Mouse (Mus musculus) brain, embryonic 14.5 days (tissue): ENCODE measurements around the gene Inca1. TPM values are rescaled to one million over a fixed set of nuclear protein-coding genes. Genes with fewer than 3 reads are reported as not detected.
A peak's percentile ranks its signal among the peaks of the same experiment; 100 is the strongest.

Experiments
- DNase-seq: peaks from one replicate; pipeline ENCODE4 v3.0.0-alpha.2; 2011; ENCODE audit warnings: low read depth
- CTCF ChIP-seq: fragments of 200-500 bp; IDR thresholded peaks from 2 replicates; pipeline ENCODE4 v1.5.1; 2012; ENCODE audit warnings: inconsistent platforms, mild to moderate bottlenecking, moderate library complexity, borderline replicate concordance; ENCODE audit not compliant: insufficient read depth, insufficient read length; ENCODE audit errors: extremely low read depth
- POLR2A ChIP-seq: fragments of 200-500 bp; IDR thresholded peaks from 2 replicates; pipeline ENCODE4 v1.6.1; 2012; ENCODE audit warnings: mild to moderate bottlenecking, inconsistent platforms, borderline replicate concordance; ENCODE audit not compliant: poor library complexity, insufficient read depth, insufficient read length, severe bottlenecking; ENCODE audit errors: extremely low read depth
- polyA plus RNA-seq: library from polyadenylated mRNA; depleted of rRNA; stranded (reverse); fragments of >200 nt; gene quantifications from 2 replicates; pipeline ENCODE4 v1.2.3, GENCODE M21; 2012; rRNA removed

The Inca1 gene
- polyA plus RNA-seq, result 0.61 and 0.72 TPM in 2 replicates

DNA sequence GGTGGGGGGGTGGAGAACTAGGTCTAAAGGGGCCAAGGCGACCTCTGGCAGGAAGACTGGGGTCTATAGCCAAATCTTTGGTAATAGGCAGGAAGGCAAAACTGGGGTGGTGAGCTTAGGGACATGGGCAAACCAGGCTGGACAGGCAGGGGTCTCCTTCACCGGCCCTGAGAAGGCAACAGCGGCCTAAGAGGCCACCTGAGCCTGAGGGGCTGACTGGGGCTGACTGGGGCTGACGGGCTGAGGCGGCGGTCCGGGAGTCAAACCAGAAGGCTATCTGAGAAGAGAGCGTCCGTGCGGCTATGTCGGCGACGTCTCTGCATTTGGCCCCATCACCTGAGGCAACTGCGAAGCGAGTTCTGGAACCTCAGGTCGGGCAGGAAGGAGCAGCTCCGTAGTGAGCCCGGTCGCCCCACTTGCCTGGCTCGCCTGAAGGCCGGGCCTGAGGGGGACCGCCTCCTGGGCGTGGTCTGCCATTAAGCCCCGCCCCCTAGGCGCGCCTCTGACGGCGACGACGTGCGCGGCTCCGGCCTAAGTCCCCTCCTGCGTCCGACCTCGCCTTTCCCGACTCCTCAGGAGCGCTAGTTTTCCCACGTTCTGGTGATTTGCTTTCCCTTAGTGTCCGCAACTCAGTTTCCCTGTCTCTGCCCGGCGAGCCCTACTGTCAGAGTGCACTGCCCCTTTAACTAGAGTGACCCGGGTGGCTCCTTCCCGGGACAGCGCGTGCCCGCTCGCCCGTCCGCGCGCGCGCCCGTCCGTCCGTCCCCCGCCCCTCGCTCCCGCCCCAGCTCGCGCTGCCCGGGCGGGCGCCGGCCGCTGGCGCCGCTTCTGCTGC, at the start of gene Inca1, which contains the start of gene Kif1c:
Gene Inca1, minus strand, starts transcription at position 434 of the 835 bp plus-strand sequence.
Gene Kif1c, plus strand, starts transcription at position 827 of the 835 bp plus-strand sequence.
- peak; percentile 98 for DNase-seq
- TF ChIP-seq POLR2A, result peak; percentile 73; the same call in 1 of the 2 replicates
- TF ChIP-seq CTCF, result no peak

DNA sequence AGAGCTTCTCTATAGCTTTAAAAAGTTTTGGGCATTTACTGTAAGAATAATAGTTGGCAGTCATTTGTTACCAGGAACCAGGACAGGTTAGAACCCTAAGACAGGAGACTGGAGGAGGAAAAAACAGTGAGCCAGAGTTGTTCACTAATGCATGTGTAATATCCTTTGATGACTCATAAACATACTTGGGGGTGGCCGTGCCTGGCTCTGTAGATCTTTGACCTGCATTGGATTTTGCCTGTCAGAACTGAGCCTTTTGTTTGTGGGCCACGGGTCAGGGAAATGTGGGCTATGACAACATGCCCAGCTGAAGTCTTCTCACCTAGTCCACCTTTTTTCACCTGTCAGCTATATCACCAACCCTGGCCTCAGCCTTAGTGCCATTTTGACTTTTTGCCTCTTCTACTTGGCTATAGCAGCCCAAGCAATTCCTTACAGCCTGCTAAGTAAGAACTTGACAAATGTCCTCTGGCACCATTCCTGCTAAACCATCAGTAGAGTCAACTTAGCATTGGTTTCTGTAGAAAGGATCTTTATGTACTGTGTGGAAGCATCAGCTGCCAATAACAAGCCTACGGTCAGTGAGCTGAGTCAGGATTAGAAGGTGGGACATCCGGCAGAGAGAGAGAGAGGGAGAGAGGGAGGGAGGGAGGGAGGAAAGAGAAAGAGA, 48.1 kb upstream of the Inca1 start:
- TF ChIP-seq CTCF, result no peak
- TF ChIP-seq POLR2A, result no peak
- DNase-seq, result no peak

DNA sequence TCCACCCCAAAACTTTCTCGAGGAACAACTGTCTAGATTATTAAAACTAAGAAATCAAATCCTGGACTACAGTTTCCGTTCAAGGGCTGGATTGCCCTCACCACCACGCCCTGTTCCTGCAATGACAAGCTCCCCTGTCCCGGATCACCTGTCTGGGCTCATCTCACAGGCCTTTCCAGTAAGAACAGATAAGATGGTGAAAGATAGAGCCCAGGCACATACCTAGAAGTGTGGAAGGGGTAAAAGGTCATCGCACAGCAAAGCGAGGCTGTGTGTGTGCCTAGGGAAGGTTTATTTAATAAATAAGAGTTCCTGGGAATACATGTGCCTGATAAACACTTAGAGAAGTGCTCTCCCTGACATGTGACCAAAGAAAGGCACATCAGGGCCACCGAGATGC, 45.7 kb upstream of the Inca1 start:
- no peak for TF ChIP-seq POLR2A
- TF ChIP-seq CTCF, result no peak
- no peak for DNase-seq

GRCm38 (mm10) chr11:70742581-70743459, 42.9 kb upstream of the Inca1 start:
- DNase-seq, result peak; percentile 33

GRCm38 (mm10) chr11:70742117-70742516, 42.2 kb upstream of the Inca1 start:
- no peak for DNase-seq
- no peak for TF ChIP-seq POLR2A
- no peak for TF ChIP-seq CTCF

More at GRCm38 (mm10) chr11:70742581-70743459, 42.9 kb upstream of the Inca1 start:
- TF ChIP-seq CTCF, result no peak
- TF ChIP-seq POLR2A, result no peak

GRCm38 (mm10) chr11:70741603-70742002, 41.6 kb upstream of the Inca1 start:
- DNase-seq, result no peak
- no peak for TF ChIP-seq CTCF
- no peak for TF ChIP-seq POLR2A

GRCm38 (mm10) chr11:70737749-70738148, 37.8 kb upstream of the Inca1 start:
- no peak for DNase-seq
- no peak for TF ChIP-seq POLR2A
- no peak for TF ChIP-seq CTCF

DNA sequence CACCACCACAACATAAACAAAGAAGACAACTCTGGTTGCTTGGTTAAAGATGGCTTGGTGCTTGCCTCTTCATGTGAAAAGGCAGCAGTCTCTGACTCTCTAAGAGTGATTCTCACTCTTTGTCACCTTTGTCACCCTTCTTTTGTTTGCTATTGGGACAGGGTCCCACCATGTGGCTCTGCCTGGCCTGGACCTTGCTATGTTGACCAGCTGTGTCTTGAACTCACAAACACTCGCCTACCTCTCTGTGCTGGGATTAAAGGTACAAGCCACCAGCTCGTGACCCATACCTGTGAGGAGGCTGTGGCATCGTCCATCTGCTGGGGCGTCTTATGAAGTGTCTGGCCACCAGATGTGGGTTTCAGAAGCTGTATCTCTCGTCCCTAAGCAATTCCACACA, 33.3 kb upstream of the Inca1 start:
- no peak for DNase-seq
- TF ChIP-seq CTCF, result no peak
- no peak for TF ChIP-seq POLR2A

- peak; percentile 41 for DNase-seq
- TF ChIP-seq CTCF, result no peak
- no peak for TF ChIP-seq POLR2A
Observed at GRCm38 (mm10) chr11:70731178-70731577, 31.2 kb upstream of the Inca1 start.

GRCm38 (mm10) chr11:70730427-70731038, 30.6 kb upstream of the Inca1 start:
- TF ChIP-seq CTCF, result no peak
- TF ChIP-seq POLR2A, result no peak
- DNase-seq, result no peak

- no peak for DNase-seq
- TF ChIP-seq POLR2A, result no peak
- no peak for TF ChIP-seq CTCF
Observed at GRCm38 (mm10) chr11:70727385-70727784, 27.4 kb upstream of the Inca1 start.

- DNase-seq, result no peak
- TF ChIP-seq CTCF, result no peak
- TF ChIP-seq POLR2A, result no peak
Observed at GRCm38 (mm10) chr11:70726585-70726984, 26.6 kb upstream of the Inca1 start.
